Mouse (Mus musculus) thymus, adult 2 months (tissue): ENCODE measurements around the gene Fbxl5.

Experiments used
- CTCF ChIP-seq: fragments of 200-500 bp; IDR thresholded peaks from 2 replicates; pipeline ENCODE4 v1.5.1; 2012; ENCODE audit warnings: mild to moderate bottlenecking, control low read depth, low read length, moderate library complexity, borderline replicate concordance; ENCODE audit not compliant: control insufficient read depth, poor library complexity, insufficient read depth; ENCODE audit errors: extremely low read depth
- POLR2A ChIP-seq: fragments of 200-500 bp; IDR thresholded peaks from 2 replicates; pipeline ENCODE4 v1.6.1; 2012; ENCODE audit warnings: mild to moderate bottlenecking, low read length, control low read depth, moderate library complexity; ENCODE audit not compliant: control insufficient read depth, poor library complexity, insufficient read depth; ENCODE audit errors: extremely low read depth

GRCm38 (mm10) chr5:43848275-43848674 lies 26.8 kb upstream of the Fbxl5 start:
- TF ChIP-seq CTCF (no peak), POLR2A (no peak)
